Mouse (Mus musculus) lung, postnatal 0 days (tissue): ENCODE measurements around the gene Hdac7.

Source experiments
- CTCF ChIP-seq: IDR thresholded peaks from 2 replicates; pipeline ENCODE4 v1.5.1; 2016; ENCODE audit warnings: antibody characterized with exemption, mild to moderate bottlenecking
- EP300 ChIP-seq: IDR thresholded peaks from 2 replicates; pipeline ENCODE4 v1.6.1; 2016; ENCODE audit warnings: antibody characterized with exemption, mild to moderate bottlenecking, control low read depth

- TF ChIP-seq CTCF: no peak
- no peak for TF ChIP-seq EP300
Measured at GRCm38 (mm10) chr15:97743210-97743609, 101.1 kb downstream of the Hdac7 start.
